Mouse (Mus musculus): Measurements from ENCODE around the gene Zfp644.

Zfp644 gene

GRCm38 (mm10) chr5:106671893-106672292 lies 25.2 kb downstream of the Zfp644 start:
- no peak for ATAC-seq (ENCODE audit: insufficient number of reproducible peaks, low FRiP score, low TSS enrichment)

- ATAC-seq (ENCODE audit: insufficient number of reproducible peaks, low FRiP score, low TSS enrichment) = no peak
These were observed 32.2 kb downstream of the Zfp644 start for GRCm38 (mm10) chr5:106664910-106665309.

GRCm38 (mm10) chr5:106660867-106661266 lies 36.2 kb downstream of the Zfp644 start:
- no peak for ATAC-seq (ENCODE audit: insufficient number of reproducible peaks, low FRiP score, low TSS enrichment)

- ATAC-seq (ENCODE audit: insufficient number of reproducible peaks, low FRiP score, low TSS enrichment) = no peak
These were observed 44.2 kb downstream of the Zfp644 start for GRCm38 (mm10) chr5:106652790-106653328.

- ATAC-seq (ENCODE audit: insufficient number of reproducible peaks, low FRiP score, low TSS enrichment) = no peak
These were observed 44.8 kb downstream of the Zfp644 start for GRCm38 (mm10) chr5:106652220-106652753.

GRCm38 (mm10) chr5:106649995-106650394 lies 47.1 kb downstream of the Zfp644 start:
- ATAC-seq (ENCODE audit: insufficient number of reproducible peaks, low FRiP score, low TSS enrichment) = no peak

GRCm38 (mm10) chr5:106649441-106649840 lies 47.6 kb downstream of the Zfp644 start:
- ATAC-seq (ENCODE audit: insufficient number of reproducible peaks, low FRiP score, low TSS enrichment) = no peak

GRCm38 (mm10) chr5:106643434-106643833 lies 53.7 kb downstream of the Zfp644 start:
- no peak for ATAC-seq (ENCODE audit: insufficient number of reproducible peaks, low FRiP score, low TSS enrichment)

- ATAC-seq (ENCODE audit: insufficient number of reproducible peaks, low FRiP score, low TSS enrichment) = no peak
These were observed 55.2 kb downstream of the Zfp644 start for GRCm38 (mm10) chr5:106641876-106642275.

- ATAC-seq (ENCODE audit: insufficient number of reproducible peaks, low FRiP score, low TSS enrichment) = no peak
These were observed 56.8 kb downstream of the Zfp644 start for GRCm38 (mm10) chr5:106640235-106640809.

GRCm38 (mm10) chr5:106639627-106640026 lies 57.5 kb downstream of the Zfp644 start:
- no peak for ATAC-seq (ENCODE audit: insufficient number of reproducible peaks, low FRiP score, low TSS enrichment)

- ATAC-seq (ENCODE audit: insufficient number of reproducible peaks, low FRiP score, low TSS enrichment) = no peak
These were observed 60.6 kb downstream of the Zfp644 start for GRCm38 (mm10) chr5:106636423-106636946.

- no peak for ATAC-seq (ENCODE audit: insufficient number of reproducible peaks, low FRiP score, low TSS enrichment)
These were observed 68.5 kb downstream of the Zfp644 start for GRCm38 (mm10) chr5:106628369-106629149.

- no peak for ATAC-seq (ENCODE audit: insufficient number of reproducible peaks, low FRiP score, low TSS enrichment)
These were observed 73.8 kb downstream of the Zfp644 start for GRCm38 (mm10) chr5:106623337-106623736.

- ATAC-seq (ENCODE audit: insufficient number of reproducible peaks, low FRiP score, low TSS enrichment) = no peak
These were observed 74.9 kb downstream of the Zfp644 start for GRCm38 (mm10) chr5:106622193-106622592.

- no peak for ATAC-seq (ENCODE audit: insufficient number of reproducible peaks, low FRiP score, low TSS enrichment)
These were observed 76.6 kb downstream of the Zfp644 start for GRCm38 (mm10) chr5:106620446-106620845.

GRCm38 (mm10) chr5:106615006-106615405 lies 82.1 kb downstream of the Zfp644 start:
- ATAC-seq (ENCODE audit: insufficient number of reproducible peaks, low FRiP score, low TSS enrichment) = no peak

- no peak for ATAC-seq (ENCODE audit: insufficient number of reproducible peaks, low FRiP score, low TSS enrichment)
These were observed 82.5 kb downstream of the Zfp644 start for GRCm38 (mm10) chr5:106614570-106614969.

GRCm38 (mm10) chr5:106612151-106612550 lies 84.9 kb downstream of the Zfp644 start:
- ATAC-seq (ENCODE audit: insufficient number of reproducible peaks, low FRiP score, low TSS enrichment) = no peak

GRCm38 (mm10) chr5:106608798-106609197 lies 88.3 kb downstream of the Zfp644 start, which contains the start of gene Gm17304:
Gm17304 (plus strand) TSS chr5:106609098.
- ATAC-seq (ENCODE audit: insufficient number of reproducible peaks, low FRiP score, low TSS enrichment) = no peak

- ATAC-seq (ENCODE audit: insufficient number of reproducible peaks, low FRiP score, low TSS enrichment) = no peak
These were observed 90.0 kb downstream of the Zfp644 start for GRCm38 (mm10) chr5:106607081-106607480.

Measured in cerebellum, adult (tissue).